Mouse (Mus musculus) gastrocnemius, postnatal 14 days (tissue): ENCODE measurements around the gene Raf1. TPM values are rescaled to one million over a fixed set of nuclear protein-coding genes. Genes with fewer than 3 reads are reported as not detected.

Experiments
- DNase-seq: peaks from one replicate; pipeline ENCODE4 v3.0.0; 2021; ENCODE audit warnings: mixed read lengths
- intact Hi-C: fragments of 180-260 bp; cut with DNase I; formaldehyde crosslinking; loops from one replicate; pipeline ENCODE4 v1.15.1; 2025; ENCODE audit warnings: low total_unique reads
- total RNA-seq, 2 experiments: library from RNA; stranded (reverse); gene quantifications; 2 replicates each; pipeline ENCODE4 v1.2.3; 2021

Gene Raf1
- total RNA-seq, 2 experiments from 2014 or later, result 88.8 to 92.8 TPM

DNA sequence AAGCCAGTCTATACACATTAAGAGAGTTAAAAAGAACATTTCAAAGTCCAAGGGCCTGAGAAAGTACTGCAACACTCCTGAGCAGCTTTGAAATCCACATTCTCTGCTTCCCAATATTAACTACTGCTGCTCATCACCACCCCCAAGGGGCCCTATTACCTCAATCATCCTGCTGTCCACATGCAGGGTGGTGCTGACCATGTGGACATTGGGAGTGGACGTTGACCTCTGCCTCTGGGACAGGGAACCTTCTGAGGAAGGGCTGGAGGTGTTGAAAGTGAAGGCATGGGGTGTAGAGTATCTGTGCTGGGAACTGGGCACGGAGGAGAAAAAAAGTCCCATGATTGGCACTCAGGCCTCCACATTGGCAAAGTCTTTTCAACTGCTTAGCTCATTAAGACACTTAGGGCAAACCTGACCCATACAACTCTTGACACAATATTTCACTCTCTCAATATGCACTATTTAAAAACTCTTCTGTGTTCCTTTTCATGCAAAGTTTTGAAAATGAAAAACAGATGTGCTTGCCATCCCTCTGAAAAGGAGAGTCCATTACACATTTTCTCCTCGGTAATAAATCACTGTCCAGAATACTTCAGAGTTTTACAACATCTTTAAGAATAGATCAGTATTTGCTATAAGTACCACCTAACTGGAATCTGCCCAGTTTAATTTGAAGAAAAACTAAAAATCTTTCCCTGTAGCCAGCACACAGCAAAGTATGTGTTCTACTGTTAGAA is 45.2 kb downstream of the Raf1 start:
- intact Hi-C loops, result no loop called here
- no peak for DNase-seq

DNA sequence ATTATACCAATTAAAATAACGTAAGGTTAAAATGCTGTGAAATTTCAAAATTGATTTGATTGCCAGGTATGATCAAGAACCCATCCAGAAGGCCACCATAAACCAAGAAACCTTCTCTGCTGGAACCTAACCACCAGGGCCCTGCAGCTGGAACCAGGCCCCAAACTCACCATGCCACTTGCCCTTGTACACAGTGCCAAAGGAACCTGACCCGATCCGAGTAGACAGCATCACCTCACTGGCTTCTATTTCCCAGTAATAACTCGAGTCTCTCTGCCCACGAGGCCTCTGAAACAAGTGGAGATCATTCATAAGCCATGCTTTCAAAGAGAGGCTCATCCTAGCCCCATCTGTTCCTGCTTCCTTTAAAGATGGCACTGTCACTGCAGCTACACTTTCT is 50.3 kb downstream of the Raf1 start:
- peak; percentile 35 for DNase-seq
- intact Hi-C loops, result no loop called here

GRCm38 (mm10) chr6:115620942-115621341 is 55.5 kb downstream of the Raf1 start:
- intact Hi-C loops, result no loop called here
- DNase-seq, result no peak

- DNase-seq, result no peak
- intact Hi-C loops, result loop anchor here (10.0 kb wide), 1 partner anchor 165 kb away; no protein-coding TSS in a partner anchor
Observed at GRCm38 (mm10) chr6:115619818-115620217, 56.6 kb downstream of the Raf1 start.

- intact Hi-C loops, result loop anchor here (10.0 kb wide), 1 partner anchor 169 kb away; no protein-coding TSS in a partner anchor
- DNase-seq, result no peak
Observed at GRCm38 (mm10) chr6:115615983-115616382, 60.5 kb downstream of the Raf1 start.

GRCm38 (mm10) chr6:115613793-115614192 is 62.6 kb downstream of the Raf1 start:
- no peak for DNase-seq
- intact Hi-C loops, result loop anchor here (10.0 kb wide), 1 partner anchor 171 kb away; no protein-coding TSS in a partner anchor

GRCm38 (mm10) chr6:115610301-115610700 is 66.1 kb downstream of the Raf1 start:
- no peak for DNase-seq
- intact Hi-C loops, result loop anchor here (10.0 kb wide), 1 partner anchor 174 kb away; no protein-coding TSS in a partner anchor

GRCm38 (mm10) chr6:115609121-115609520 is 67.3 kb downstream of the Raf1 start:
- no peak for DNase-seq
- intact Hi-C loops, result no loop called here

- DNase-seq, result no peak
- intact Hi-C loops, result no loop called here
Observed at GRCm38 (mm10) chr6:115607429-115607828, 69.0 kb downstream of the Raf1 start.

GRCm38 (mm10) chr6:115606461-115606860 is 70.0 kb downstream of the Raf1 start:
- DNase-seq, result no peak
- intact Hi-C loops, result no loop called here

DNA sequence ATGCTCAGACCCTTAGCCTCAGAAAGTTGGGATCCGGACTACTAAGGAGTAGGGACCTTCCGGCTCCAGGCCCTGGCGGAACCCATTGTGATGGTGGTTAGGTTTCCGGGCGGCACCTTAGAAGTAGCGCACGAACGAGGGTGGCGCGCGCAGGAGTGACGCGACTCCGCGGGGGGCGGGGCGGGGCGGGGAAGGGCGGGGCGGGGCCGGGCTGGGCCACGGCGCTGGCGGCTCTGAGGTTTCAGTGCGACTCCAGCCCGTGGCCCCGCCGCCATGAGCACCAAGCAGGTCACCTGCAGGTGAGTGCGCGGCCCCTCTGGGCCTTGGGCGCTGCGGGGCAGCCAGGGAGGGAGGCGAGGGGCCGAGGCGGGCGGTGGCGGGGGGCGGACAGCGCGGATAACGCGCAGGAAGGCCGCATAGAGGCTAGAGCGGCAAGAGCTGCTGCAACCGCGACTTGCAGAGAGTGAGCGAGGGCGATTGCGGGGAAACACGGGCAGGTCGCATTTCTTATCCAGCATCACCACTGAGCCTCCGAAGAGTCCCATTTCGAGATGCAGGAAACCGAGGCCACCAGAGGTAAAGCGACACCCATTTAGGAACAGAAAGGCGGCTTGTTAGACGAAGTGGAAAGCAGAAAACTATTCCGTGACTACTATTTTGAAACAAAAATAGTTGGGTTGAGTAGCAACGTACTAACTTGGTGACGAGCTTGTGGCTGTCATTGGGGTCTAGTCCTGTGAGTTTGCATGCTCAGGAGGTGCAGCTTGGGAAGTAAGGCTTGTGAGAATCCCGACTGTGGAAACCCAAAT is 74.5 kb downstream of the Raf1 start, which contains the start of gene Mkrn2:
TSS of gene Mkrn2 (plus strand) at position 188 of the 809 bp plus-strand sequence.
- peak; percentile 85 for DNase-seq
- intact Hi-C loops, result no loop called here

GRCm38 (mm10) chr6:115601322-115601714 is 75.1 kb downstream of the Raf1 start:
- intact Hi-C loops, result no loop called here
- no peak for DNase-seq

DNA sequence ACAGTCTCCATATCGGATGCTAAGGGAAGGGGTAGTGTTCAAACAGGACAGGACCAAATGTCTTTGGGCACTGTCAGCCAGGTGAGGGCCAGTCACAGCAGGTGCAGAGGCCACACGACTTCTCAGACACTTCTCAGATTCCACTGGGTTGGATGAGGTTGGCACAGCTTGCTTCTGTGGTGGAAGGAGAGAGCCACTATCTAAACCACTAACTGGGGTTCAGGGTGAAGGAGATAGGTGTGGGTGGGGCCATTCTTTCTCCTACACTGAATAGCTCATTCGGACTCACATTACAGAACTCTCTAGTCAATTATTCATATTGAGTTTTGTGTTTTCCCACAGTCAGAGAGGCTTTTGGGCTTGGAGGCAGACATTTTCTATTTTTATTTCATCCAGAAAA is 80.8 kb downstream of the Raf1 start:
- no peak for DNase-seq
- intact Hi-C loops, result no loop called here

DNA sequence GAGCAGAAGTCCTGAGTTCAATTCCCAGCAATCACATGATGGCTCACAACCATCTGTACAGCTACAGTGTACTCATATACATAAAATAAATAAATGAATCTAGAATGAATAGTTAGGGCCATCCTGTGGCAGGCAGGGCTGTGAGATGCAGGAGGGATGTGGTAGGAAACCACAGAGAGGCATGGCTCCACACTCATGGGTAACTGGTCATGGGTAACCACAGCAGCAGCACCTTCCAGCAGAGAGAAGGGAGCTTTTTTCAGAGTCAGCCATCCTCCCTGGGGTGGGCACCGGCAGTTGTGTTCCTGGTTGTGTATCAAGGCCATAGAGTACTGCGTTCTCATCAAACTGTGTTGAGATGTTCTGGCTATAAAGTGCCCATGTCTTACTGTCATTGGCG is 82.0 kb downstream of the Raf1 start:
- intact Hi-C loops, result no loop called here
- no peak for DNase-seq

GRCm38 (mm10) chr6:115593252-115593651 is 83.2 kb downstream of the Raf1 start:
- intact Hi-C loops, result no loop called here
- no peak for DNase-seq

DNA sequence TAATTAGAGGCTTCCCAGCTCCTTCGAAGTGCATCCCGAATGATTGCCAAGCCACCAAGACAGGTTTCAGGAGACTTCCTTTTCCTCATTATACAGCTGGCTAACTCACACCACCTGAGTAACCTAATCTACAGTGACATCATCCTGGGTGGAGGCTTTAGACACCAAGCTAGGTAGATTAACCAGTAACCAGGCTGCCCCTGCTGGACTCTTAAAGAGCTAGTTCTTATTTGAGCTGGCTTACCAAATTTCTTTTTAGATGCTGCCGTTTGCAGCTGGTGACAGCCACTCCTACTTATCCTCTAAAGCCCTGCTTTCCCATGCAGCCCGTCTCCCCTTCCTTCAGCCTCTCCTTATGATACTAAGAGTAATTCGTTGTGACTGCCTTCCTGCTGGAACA is 84.0 kb downstream of the Raf1 start, which contains the start of gene Mkrn2os:
TSS of gene Mkrn2os (minus strand) at position 119 of the 400 bp plus-strand sequence.
- intact Hi-C loops, result no loop called here

DNA sequence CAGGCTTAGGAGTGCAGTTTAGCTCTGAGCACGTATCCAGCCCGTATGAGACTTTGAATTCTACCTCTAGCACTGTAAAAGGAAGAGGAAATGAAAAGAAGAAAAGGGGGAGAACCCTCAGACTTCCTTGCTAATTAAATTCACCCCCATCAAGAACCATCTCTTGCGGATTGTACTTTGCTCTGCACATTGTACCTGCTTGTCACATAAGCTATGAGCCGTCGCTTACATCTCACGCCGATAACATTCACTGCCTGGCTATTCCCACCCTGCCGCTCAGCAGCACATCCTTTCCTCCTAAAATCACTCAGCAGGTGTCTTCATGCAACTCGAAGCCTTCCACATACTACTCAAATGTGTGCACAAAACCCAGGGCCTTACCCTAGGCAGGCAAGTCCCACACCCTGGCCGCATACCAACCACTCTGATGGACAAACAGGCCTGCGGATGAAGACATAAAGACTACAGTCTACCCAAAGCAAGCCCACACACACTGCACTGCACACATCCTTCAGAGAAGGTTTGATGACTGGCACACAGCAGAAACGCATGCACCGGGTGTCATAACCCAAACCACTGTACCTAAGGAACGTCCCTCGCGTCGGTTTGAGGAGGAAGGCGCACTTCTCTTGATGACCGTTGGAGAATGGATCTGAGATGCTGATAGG is 84.6 kb downstream of the Raf1 start:
- DNase-seq, result no peak
- intact Hi-C loops, result no loop called here

More for the DNA sequence above, 84.0 kb downstream of the Raf1 start, which contains the start of gene Mkrn2os:
- DNase-seq, result no peak

DNA sequence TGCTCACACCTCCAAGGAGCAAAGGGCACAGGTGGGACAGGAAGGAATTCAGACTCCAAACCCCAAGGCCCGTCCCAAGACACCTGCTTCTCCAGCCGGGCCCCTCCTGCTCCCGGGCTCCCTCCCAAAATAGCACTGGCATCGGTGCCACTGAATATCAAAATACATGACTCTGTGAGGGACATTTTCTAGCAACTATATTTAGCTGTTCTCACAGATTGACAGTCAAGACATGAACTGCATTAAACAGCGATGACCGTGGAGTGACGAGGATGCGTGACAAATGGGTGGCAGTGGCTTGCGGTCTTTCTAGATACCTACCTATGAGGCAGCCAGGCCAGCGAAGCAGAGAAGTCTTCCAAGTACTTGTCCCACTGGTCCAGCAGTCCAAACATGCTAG is 90.1 kb downstream of the Raf1 start:
- intact Hi-C loops, result no loop called here
- peak; percentile 52 for DNase-seq

- DNase-seq, result no peak
- intact Hi-C loops, result no loop called here
Observed at GRCm38 (mm10) chr6:115584176-115584575, 92.3 kb downstream of the Raf1 start.
